Mouse (Mus musculus): Measurements from ENCODE around the gene Raf1.

GRCm38 (mm10) chr6:115613793-115614192 lies 62.6 kb downstream of the Raf1 start:
- TF ChIP-seq CTCF (IDR thresholded peaks at IDR 0.05; ENCODE audit: low read depth) (no peak), EP300 (IDR thresholded peaks at IDR 0.05; ENCODE audit: low read depth) (no peak)

Measured in liver, postnatal 0 days (tissue).